Mouse (Mus musculus) limb, embryonic 12.5 days (tissue): ENCODE results near the gene Ppp1r3g. TPM values are rescaled to one million over a fixed set of nuclear protein-coding genes. Genes with fewer than 3 reads are reported as not detected.

Source experiments
- ATAC-seq: fragments of 200-750 bp; cut with Nextera tagmentation; 2 replicates; pipeline ENCODE4 v1.8.0; 2017; ENCODE audit warnings: low read depth, moderate TSS enrichment; ENCODE audit not compliant: insufficient number of reproducible peaks, insufficient read depth, low FRiP score, low TSS enrichment
- H3K27ac ChIP-seq: fragments of 300-500 bp; sonication (generic); 2 replicates; pipeline ENCODE4 v1.5.1; 2016; ENCODE audit warnings: mild to moderate bottlenecking, moderate library complexity
- H3K27me3 ChIP-seq: fragments of 300-500 bp; sonication (generic); 2 replicates; pipeline ENCODE4 v1.6.1; 2016; ENCODE audit warnings: mild to moderate bottlenecking, moderate library complexity
- H3K36me3 ChIP-seq: fragments of 300-500 bp; sonication (generic); 2 replicates; pipeline ENCODE4 v1.6.1; 2016; ENCODE audit warnings: mild to moderate bottlenecking, moderate library complexity
- H3K4me1 ChIP-seq: fragments of 300-500 bp; sonication (generic); replicated peaks from 2 replicates; pipeline ENCODE4 v1.6.1; 2016
- H3K4me2 ChIP-seq: fragments of 300-500 bp; sonication (generic); 2 replicates; pipeline ENCODE4 v1.6.1; 2016; ENCODE audit warnings: mild to moderate bottlenecking, moderate library complexity
- H3K4me3 ChIP-seq: fragments of 300-500 bp; sonication (generic); replicated peaks from 2 replicates; pipeline ENCODE4 v1.5.1; 2016; ENCODE audit warnings: mild to moderate bottlenecking
- H3K9ac ChIP-seq: fragments of 300-500 bp; sonication (generic); replicated peaks from 2 replicates; pipeline ENCODE4 v1.6.1; 2016; ENCODE audit warnings: mild to moderate bottlenecking, moderate library complexity
- H3K9me3 ChIP-seq: fragments of 300-500 bp; sonication (generic); 2 replicates; pipeline ENCODE4 v1.6.1; 2016; ENCODE audit warnings: mild to moderate bottlenecking, moderate library complexity
- WGBS: fragments of 180-500 bp; shearing (Covaris S2); methylation state at CpG from one replicate; pipeline ENCODE4 v1.1.7; 2016; 5-methylcytosine and 5-hydroxymethylcytosine counted together
- polyA plus RNA-seq: library from polyadenylated mRNA; unstranded; fragments of >200 nt; fragmentation: Nextera tagmentation; extraction: Ambion mirVana; gene quantifications from 2 replicates; pipeline ENCODE4 v1.2.1, GENCODE M21; 2016

Gene Ppp1r3g
- polyA plus RNA-seq, 1 experiment from 2014 or later, result 1.6 TPM

GRCm38 (mm10) chr13:35995231-35995630 is 36.6 kb downstream of the Ppp1r3g start:
- H3K36me3 ChIP-seq, result no peaks in the 10 kb centered on the region
- no peak overlapping the region for H3K4me3 ChIP-seq
- ATAC-seq, result no peak
- H3K27me3 ChIP-seq, result no peaks in the 10 kb centered on the region
- H3K9me3 ChIP-seq, result no peaks in the 10 kb centered on the region
- no peak overlapping the region for H3K9ac ChIP-seq
- no peak overlapping the region for H3K4me2 ChIP-seq
- H3K4me1 ChIP-seq, result 0 out of 2 replicates have a peak, but pooled peaks cover 6% of the 10 kb centered on the region
- no peak overlapping the region for H3K27ac ChIP-seq
- WGBS, result 88% methylated on average over 3 of the region's 3 CpGs

- Histone ChIP-seq H3K27me3 (no peaks in the 10 kb centered on the region), H3K27ac (no peak overlapping the region), H3K4me1 (0 out of 2 replicates have a peak, but pooled peaks cover 6% of the 10 kb centered on the region), H3K4me2 (no peak overlapping the region), H3K4me3 (no peak overlapping the region), H3K36me3 (no peaks in the 10 kb centered on the region), H3K9ac (no peak overlapping the region), H3K9me3 (no peaks in the 10 kb centered on the region)
- WGBS, result 94% methylated on average over 2 of the region's 2 CpGs
- no peak for ATAC-seq
These were observed 37.2 kb downstream of the Ppp1r3g start for GRCm38 (mm10) chr13:35995696-35996426.

- Histone ChIP-seq H3K4me3 (no peak overlapping the region), H3K27me3 (no peaks in the 10 kb centered on the region), H3K36me3 (no peaks in the 10 kb centered on the region), H3K9me3 (no peaks in the 10 kb centered on the region), H3K9ac (no peak overlapping the region), H3K4me1 (0 out of 2 replicates have a peak, but pooled peaks cover 6% of the 10 kb centered on the region), H3K4me2 (no peak overlapping the region), H3K27ac (no peak overlapping the region)
- no peak for ATAC-seq
- 87% methylated on average over 4 of the region's 4 CpGs for WGBS
These were observed 39.0 kb downstream of the Ppp1r3g start for GRCm38 (mm10) chr13:35997606-35998005.

GRCm38 (mm10) chr13:36000798-36001197 is 42.2 kb downstream of the Ppp1r3g start:
- H3K4me1 ChIP-seq, result 0 out of 2 replicates have a peak, but pooled peaks cover 4% of the 10 kb centered on the region
- 91% methylated on average over 1 of the region's 1 CpGs for WGBS
- no peak overlapping the region for H3K4me2 ChIP-seq
- no peak for ATAC-seq
- no peak overlapping the region for H3K27ac ChIP-seq
- no peak overlapping the region for H3K9ac ChIP-seq
- no peaks in the 10 kb centered on the region for H3K36me3 ChIP-seq
- H3K4me3 ChIP-seq, result no peak overlapping the region
- no peaks in the 10 kb centered on the region for H3K27me3 ChIP-seq
- no peaks in the 10 kb centered on the region for H3K9me3 ChIP-seq

- H3K9me3 ChIP-seq, result no peaks in the 10 kb centered on the region
- no peak overlapping the region for H3K4me3 ChIP-seq
- H3K36me3 ChIP-seq, result no peaks in the 10 kb centered on the region
- ATAC-seq, result no peak
- no peak overlapping the region for H3K27ac ChIP-seq
- H3K4me2 ChIP-seq, result no peak overlapping the region
- no peak overlapping the region for H3K9ac ChIP-seq
- whole genome bisulfite sequencing, result 64% methylated on average over 2 of the region's 2 CpGs
- H3K4me1 ChIP-seq, result no peaks in the 10 kb centered on the region
- no peaks in the 10 kb centered on the region for H3K27me3 ChIP-seq
These were observed 51.3 kb downstream of the Ppp1r3g start for GRCm38 (mm10) chr13:36009981-36010380.

- Histone ChIP-seq H3K9me3 (no peaks in the 10 kb centered on the region), H3K36me3 (no peaks in the 10 kb centered on the region), H3K27ac (no peak overlapping the region), H3K4me1 (no peaks in the 10 kb centered on the region; the same call in 1 of the 2 replicates), H3K9ac (no peak overlapping the region), H3K4me3 (no peak overlapping the region), H3K4me2 (no peak overlapping the region), H3K27me3 (no peaks in the 10 kb centered on the region)
- ATAC-seq, result no peak
- 69% methylated on average over 3 of the region's 3 CpGs for WGBS
These were observed 57.0 kb downstream of the Ppp1r3g start for GRCm38 (mm10) chr13:36015636-36016035.

GRCm38 (mm10) chr13:36018017-36018416 is 59.4 kb downstream of the Ppp1r3g start:
- Histone ChIP-seq H3K4me1 (no peaks in the 10 kb centered on the region; the same call in 1 of the 2 replicates), H3K27me3 (no peaks in the 10 kb centered on the region), H3K4me3 (no peak overlapping the region), H3K27ac (no peak overlapping the region), H3K4me2 (no peak overlapping the region), H3K36me3 (no peaks in the 10 kb centered on the region), H3K9me3 (no peaks in the 10 kb centered on the region), H3K9ac (no peak overlapping the region)
- WGBS, result 68% methylated on average over 2 of the region's 2 CpGs
- ATAC-seq, result no peak

GRCm38 (mm10) chr13:36019309-36020274 is 61.0 kb downstream of the Ppp1r3g start:
- Histone ChIP-seq H3K4me2 (no peak overlapping the region), H3K36me3 (no peaks in the 10 kb centered on the region), H3K9ac (no peak overlapping the region), H3K4me1 (no peaks in the 10 kb centered on the region; the same call in 1 of the 2 replicates), H3K4me3 (no peak overlapping the region), H3K9me3 (no peaks in the 10 kb centered on the region), H3K27ac (no peak overlapping the region), H3K27me3 (no peaks in the 10 kb centered on the region)
- 0 out of 2 replicates have a peak, but pooled peaks have one; percentile 59 for ATAC-seq
- WGBS, result 60% methylated on average over 10 of the region's 10 CpGs

Other genes starting within 250 kb of the Ppp1r3g start
- 23.5 and 28.0 TPM in 2 replicates for gene Rpp40, start 52.5 kb upstream of the Ppp1r3g start, polyA plus RNA-seq
- 27.7 and 32.4 TPM in 2 replicates for gene Fars2, start 158.6 kb downstream of the Ppp1r3g start, polyA plus RNA-seq
- gene Lyrm4, start 158.7 kb downstream of the Ppp1r3g start, polyA plus RNA-seq, result 21.0 and 21.1 TPM in 2 replicates